Mouse (Mus musculus) heart, embryonic 15.5 days (tissue): ENCODE measurements at regions not wholly inside any gene's neighbourhood (a gene's known extent, or its start where the extent isn't known, plus 50 kb on each side); places are given as distances from the start of the nearest gene placed in this dataset.
A peak's percentile ranks its signal among the peaks of the same experiment; 100 is the strongest.

Experiments used
- ATAC-seq: fragments of 200-750 bp; cut with Nextera tagmentation; replicated peaks from 2 replicates; pipeline ENCODE4 v1.8.0; 2017; ENCODE audit warnings: low read depth, moderate TSS enrichment; ENCODE audit not compliant: insufficient number of reproducible peaks, insufficient read depth, low FRiP score
- H3K27ac ChIP-seq: fragments of 300-500 bp; sonication (generic); 2 replicates; pipeline ENCODE4 v1.5.1; 2015; ENCODE audit warnings: mild to moderate bottlenecking, inconsistent platforms
- H3K27me3 ChIP-seq: fragments of 300-500 bp; sonication (generic); 2 replicates; pipeline ENCODE4 v1.6.1; 2015; ENCODE audit warnings: inconsistent platforms
- H3K36me3 ChIP-seq: fragments of 300-500 bp; sonication (generic); 2 replicates; pipeline ENCODE4 v1.6.1; 2015; ENCODE audit warnings: mild to moderate bottlenecking, inconsistent platforms
- H3K4me1 ChIP-seq: fragments of 300-500 bp; sonication (generic); replicated peaks from 2 replicates; pipeline ENCODE4 v1.6.1; 2015; ENCODE audit warnings: inconsistent platforms
- H3K4me2 ChIP-seq: fragments of 300-500 bp; sonication (generic); 2 replicates; pipeline ENCODE4 v1.6.1; 2015; ENCODE audit warnings: inconsistent platforms, mild to moderate bottlenecking, moderate library complexity
- H3K4me3 ChIP-seq: fragments of 300-500 bp; sonication (generic); 2 replicates; pipeline ENCODE4 v1.5.1; 2015; ENCODE audit warnings: mild to moderate bottlenecking, inconsistent platforms
- H3K9ac ChIP-seq: fragments of 300-500 bp; sonication (generic); 2 replicates; pipeline ENCODE4 v1.6.1; 2015; ENCODE audit warnings: mild to moderate bottlenecking, inconsistent platforms
- H3K9me3 ChIP-seq: fragments of 300-500 bp; sonication (generic); replicated peaks from 2 replicates; pipeline ENCODE4 v1.6.1; 2016; ENCODE audit warnings: inconsistent platforms
- WGBS: fragments of 180-500 bp; shearing (Covaris S2); methylation state at CpG from one replicate; pipeline ENCODE4 v1.1.7; 2015; ENCODE audit warnings: mixed read lengths; 5-methylcytosine and 5-hydroxymethylcytosine counted together

DNA sequence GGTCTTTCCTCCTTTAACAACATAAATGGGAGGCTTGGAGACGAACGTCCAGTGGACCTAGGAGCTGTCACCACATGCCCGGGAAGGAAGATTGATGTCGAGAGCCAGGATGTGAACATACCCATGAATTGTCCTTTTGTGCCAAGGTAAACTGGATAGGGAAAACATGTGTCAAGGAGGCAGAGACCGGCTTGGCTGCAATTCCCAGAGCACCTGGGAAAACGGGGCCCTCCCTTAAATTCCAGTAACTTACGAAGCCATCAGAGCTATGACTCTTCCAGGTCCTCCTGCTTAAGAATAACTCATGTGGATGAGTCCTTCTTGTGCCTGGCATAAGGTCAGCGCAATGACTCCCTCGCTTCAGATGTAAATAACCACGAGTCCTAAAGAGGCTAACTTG is 112.2 kb upstream of the Zfp703 start:
- H3K4me2 ChIP-seq: no peak overlapping the region
- peaks cover under 1% of the 10 kb centered on the region; the same call in 1 of the 2 replicates for H3K9me3 ChIP-seq
- H3K27me3 ChIP-seq: no peaks in the 10 kb centered on the region
- H3K4me3 ChIP-seq: no peak overlapping the region
- H3K9ac ChIP-seq: no peak overlapping the region
- no peaks in the 10 kb centered on the region for H3K4me1 ChIP-seq
- H3K27ac ChIP-seq: no peak overlapping the region
- WGBS: 62% methylated on average over 10 of the region's 10 CpGs
- no peaks in the 10 kb centered on the region for H3K36me3 ChIP-seq
- no peak for ATAC-seq

- no peaks in the 10 kb centered on the region for H3K36me3 ChIP-seq
- no peak overlapping the region for H3K9ac ChIP-seq
- WGBS: 34% methylated on average over 6 of the region's 6 CpGs
- no peak overlapping the region for H3K4me2 ChIP-seq
- H3K27me3 ChIP-seq: no peaks in the 10 kb centered on the region
- H3K27ac ChIP-seq: no peak overlapping the region
- H3K4me1 ChIP-seq: peaks cover 6% of the 10 kb centered on the region
- no peak overlapping the region for H3K4me3 ChIP-seq
- ATAC-seq: no peak
- H3K9me3 ChIP-seq: peaks cover 14% of the 10 kb centered on the region
Measured at GRCm38 (mm10) chr8:26868101-26868848, 108.8 kb upstream of the Zfp703 start.

DNA sequence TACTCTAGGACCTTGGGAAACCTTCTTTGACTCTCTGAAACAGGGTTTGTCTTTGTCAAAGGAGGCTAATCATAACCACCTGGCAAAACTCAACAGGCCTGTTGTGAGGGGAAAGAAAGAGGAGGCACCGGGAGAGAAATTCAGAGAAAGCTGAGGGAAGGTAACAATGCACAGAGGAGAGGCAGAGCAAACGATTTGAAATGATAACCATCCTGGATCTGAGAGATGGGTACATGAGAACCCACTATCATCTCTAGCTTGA is 108.3 kb upstream of the Zfp703 start:
- H3K27ac ChIP-seq: no peak overlapping the region
- no peaks in the 10 kb centered on the region for H3K27me3 ChIP-seq
- H3K9ac ChIP-seq: no peak overlapping the region
- H3K4me2 ChIP-seq: no peak overlapping the region
- WGBS: 59% methylated on average over 2 of the region's 2 CpGs
- H3K36me3 ChIP-seq: no peaks in the 10 kb centered on the region
- H3K4me1 ChIP-seq: peaks cover 6% of the 10 kb centered on the region
- H3K9me3 ChIP-seq: peaks cover 14% of the 10 kb centered on the region
- no peak for ATAC-seq
- no peak overlapping the region for H3K4me3 ChIP-seq

GRCm38 (mm10) chr8:26871838-26872237 is 105.3 kb upstream of the Zfp703 start:
- peaks cover 14% of the 10 kb centered on the region for H3K9me3 ChIP-seq
- H3K27ac ChIP-seq: no peak overlapping the region
- H3K4me2 ChIP-seq: no peak overlapping the region
- ATAC-seq: no peak
- no peak overlapping the region for H3K9ac ChIP-seq
- 92% methylated on average over 7 of the region's 7 CpGs for WGBS
- 0 out of 2 replicates have a peak, but pooled peaks cover 4% of the 10 kb centered on the region for H3K27me3 ChIP-seq
- peaks cover 6% of the 10 kb centered on the region for H3K4me1 ChIP-seq
- no peak overlapping the region for H3K4me3 ChIP-seq
- H3K36me3 ChIP-seq: no peaks in the 10 kb centered on the region

- no peak overlapping the region for H3K9ac ChIP-seq
- H3K27ac ChIP-seq: no peak overlapping the region
- no peak for ATAC-seq
- no peak overlapping the region for H3K4me2 ChIP-seq
- H3K4me3 ChIP-seq: no peak overlapping the region
- 74% methylated on average over 3 of the region's 3 CpGs for WGBS
- peaks cover 6% of the 10 kb centered on the region for H3K4me1 ChIP-seq
- 0 out of 2 replicates have a peak, but pooled peaks cover 4% of the 10 kb centered on the region for H3K27me3 ChIP-seq
- no peaks in the 10 kb centered on the region for H3K36me3 ChIP-seq
- H3K9me3 ChIP-seq: peaks cover 14% of the 10 kb centered on the region
Measured at GRCm38 (mm10) chr8:26872382-26872781, 104.7 kb upstream of the Zfp703 start.

DNA sequence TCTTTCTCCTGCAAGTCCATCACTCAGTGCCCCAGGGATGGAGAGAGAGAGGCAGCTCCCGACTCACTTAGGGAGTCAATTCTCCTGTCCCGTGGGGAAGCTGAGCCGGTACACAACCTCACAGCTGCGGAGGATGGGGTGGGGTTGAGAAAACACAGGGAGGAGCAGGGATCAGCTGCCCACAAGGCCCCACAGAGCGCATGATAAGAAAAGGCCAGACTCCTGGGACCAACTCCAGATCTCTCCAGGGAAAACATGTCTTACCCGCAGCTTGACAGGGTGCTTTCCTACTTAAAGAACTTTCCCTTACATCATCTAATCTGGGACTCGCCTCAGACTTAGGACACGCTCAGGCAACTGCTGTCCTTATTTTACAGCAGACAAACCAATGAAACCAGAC is 104.3 kb upstream of the Zfp703 start:
- Histone ChIP-seq H3K27ac (0 out of 2 replicates have a peak overlapping the region, but pooled peaks have one; percentile 2), H3K9ac (no peak overlapping the region), H3K4me3 (no peak overlapping the region), H3K27me3 (0 out of 2 replicates have a peak, but pooled peaks cover 4% of the 10 kb centered on the region), H3K4me2 (no peak overlapping the region), H3K9me3 (peaks cover 14% of the 10 kb centered on the region), H3K36me3 (no peaks in the 10 kb centered on the region), H3K4me1 (peaks cover 6% of the 10 kb centered on the region)
- ATAC-seq: no peak; the same call in 1 of the 2 replicates
- 25% methylated on average over 8 of the region's 8 CpGs for WGBS

GRCm38 (mm10) chr8:26880177-26880576 is 96.9 kb upstream of the Zfp703 start:
- peak overlapping the region; percentile 68; the same call in 1 of the 2 replicates for H3K27ac ChIP-seq
- H3K4me2 ChIP-seq: no peak overlapping the region
- no peaks in the 10 kb centered on the region for H3K36me3 ChIP-seq
- no peak overlapping the region for H3K4me3 ChIP-seq
- no peaks in the 10 kb centered on the region for H3K9me3 ChIP-seq
- H3K27me3 ChIP-seq: no peaks in the 10 kb centered on the region
- 63% methylated on average over 7 of the region's 7 CpGs for WGBS
- peaks cover 35% of the 10 kb centered on the region for H3K4me1 ChIP-seq
- no peak for ATAC-seq
- no peak overlapping the region for H3K9ac ChIP-seq

DNA sequence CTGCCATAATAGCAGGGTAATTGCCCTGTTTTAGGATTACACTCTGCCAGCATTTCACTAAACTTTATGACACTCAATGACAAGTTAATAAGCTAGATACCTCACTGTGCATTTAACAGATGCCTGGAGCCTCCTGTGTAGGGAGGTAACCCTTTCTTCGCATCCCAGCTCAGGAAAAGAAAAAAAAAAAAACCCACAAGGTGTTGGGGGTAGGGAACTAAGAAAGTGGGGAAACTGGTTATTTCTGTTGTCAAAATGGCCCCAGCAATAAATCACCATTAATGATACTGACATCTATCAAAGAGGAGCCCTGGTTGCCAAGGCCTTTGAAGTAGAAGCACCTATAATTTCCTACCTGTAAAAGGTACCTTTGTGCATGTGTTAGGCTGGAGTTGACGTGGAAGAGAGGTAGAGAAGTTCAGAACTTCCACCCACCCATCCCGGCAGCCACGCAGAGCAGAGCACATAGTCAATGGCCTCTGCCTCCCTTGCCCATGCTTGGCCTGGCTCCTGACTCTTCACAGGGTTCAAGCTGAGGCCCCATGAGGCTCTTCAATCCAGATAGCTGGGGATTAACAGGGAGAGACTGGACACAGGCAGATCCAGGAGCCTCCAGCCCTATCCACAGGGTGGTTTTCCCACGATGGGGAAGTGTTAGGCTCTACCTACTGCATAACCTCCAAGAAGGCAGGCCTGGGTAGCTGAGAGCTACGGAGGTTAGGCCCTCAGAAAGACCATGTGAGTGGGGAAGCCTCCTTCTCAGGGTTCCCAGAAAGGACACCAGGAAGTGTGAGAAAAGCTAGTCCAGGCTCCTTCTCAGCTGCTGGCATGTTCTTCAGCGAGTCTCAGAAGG is 95.6 kb upstream of the Zfp703 start:
- H3K27me3 ChIP-seq: no peaks in the 10 kb centered on the region
- no peak overlapping the region for H3K27ac ChIP-seq
- peaks cover 35% of the 10 kb centered on the region for H3K4me1 ChIP-seq
- no peak for ATAC-seq
- no peak overlapping the region for H3K9ac ChIP-seq
- H3K4me3 ChIP-seq: no peak overlapping the region
- no peak overlapping the region for H3K4me2 ChIP-seq
- no peaks in the 10 kb centered on the region for H3K36me3 ChIP-seq
- H3K9me3 ChIP-seq: no peaks in the 10 kb centered on the region
- 83% methylated on average over 7 of the region's 7 CpGs for WGBS

GRCm38 (mm10) chr8:26882616-26883015 is 94.5 kb upstream of the Zfp703 start:
- H3K9me3 ChIP-seq: no peaks in the 10 kb centered on the region
- H3K4me1 ChIP-seq: peaks cover 43% of the 10 kb centered on the region
- H3K36me3 ChIP-seq: no peaks in the 10 kb centered on the region
- WGBS: 76% methylated on average over 5 of the region's 5 CpGs
- no peak overlapping the region for H3K4me2 ChIP-seq
- no peak overlapping the region for H3K9ac ChIP-seq
- H3K27ac ChIP-seq: no peak overlapping the region
- ATAC-seq: no peak
- no peak overlapping the region for H3K4me3 ChIP-seq
- H3K27me3 ChIP-seq: no peaks in the 10 kb centered on the region

GRCm38 (mm10) chr8:26883285-26883684 is 93.8 kb upstream of the Zfp703 start:
- no peak overlapping the region for H3K4me3 ChIP-seq
- peak overlapping the region; percentile 18 for H3K27ac ChIP-seq
- WGBS: 66% methylated on average over 5 of the region's 5 CpGs
- H3K4me1 ChIP-seq: peaks cover 45% of the 10 kb centered on the region
- H3K9ac ChIP-seq: no peak overlapping the region
- no peaks in the 10 kb centered on the region for H3K36me3 ChIP-seq
- no peaks in the 10 kb centered on the region for H3K9me3 ChIP-seq
- no peak for ATAC-seq
- H3K27me3 ChIP-seq: no peaks in the 10 kb centered on the region
- H3K4me2 ChIP-seq: no peak overlapping the region

DNA sequence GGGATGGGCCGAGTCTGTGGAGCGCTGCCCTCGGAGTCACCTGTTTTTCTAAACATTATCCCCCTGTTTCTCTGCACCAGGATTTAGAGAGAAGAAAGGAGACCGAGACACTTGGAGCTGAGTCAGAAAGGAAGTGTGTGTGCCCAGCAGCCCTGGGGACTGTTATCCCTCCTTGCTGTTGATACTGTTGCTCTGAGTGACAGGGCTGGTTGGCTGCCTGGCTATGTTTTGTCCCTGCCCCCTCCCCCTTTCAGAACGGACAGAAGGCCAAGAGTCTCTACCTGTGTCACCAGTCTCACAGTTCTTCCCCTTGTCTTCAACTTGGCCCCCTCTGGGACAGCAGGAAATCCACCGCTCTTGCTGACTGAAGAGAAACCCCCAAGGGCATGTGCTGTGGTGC is 93.4 kb upstream of the Zfp703 start:
- Histone ChIP-seq H3K4me1 (peaks cover 43% of the 10 kb centered on the region), H3K9ac (no peak overlapping the region), H3K4me3 (no peak overlapping the region), H3K9me3 (no peaks in the 10 kb centered on the region), H3K36me3 (no peaks in the 10 kb centered on the region), H3K4me2 (no peak overlapping the region), H3K27me3 (no peaks in the 10 kb centered on the region), H3K27ac (peak overlapping the region; percentile 18)
- ATAC-seq: 0 out of 2 replicates have a peak, but pooled peaks have one; percentile 42
- WGBS: 39% methylated on average over 6 of the region's 6 CpGs
